Mouse (Mus musculus) myocyte (in vitro differentiated cells): Measurements from ENCODE around the gene Zfp418. TPM values are rescaled to one million over a fixed set of nuclear protein-coding genes. Genes with fewer than 3 reads are reported as not detected.
"Not testable (repeated sequence)": the region's sequence is repeated elsewhere in the genome, so short reads cannot be mapped to it uniquely, and the experiment has no call there.

ENCODE experiments used
- H3K27me3 ChIP-seq: one replicate; pipeline ENCODE4 v1.6.1; 2011; ENCODE audit not compliant: control insufficient read depth, insufficient read depth, insufficient read length
- H3K36me3 ChIP-seq: one replicate; pipeline ENCODE4 v1.6.1; 2011; ENCODE audit not compliant: control insufficient read depth, insufficient read depth
- H3K4me2 ChIP-seq: one replicate; pipeline ENCODE4 v1.6.1; 2011; ENCODE audit warnings: low read depth, control low read depth
- H3K4me3 ChIP-seq: one replicate; pipeline ENCODE4 v1.5.1; 2011; ENCODE audit warnings: mild to moderate bottlenecking, control low read depth, moderate library complexity
- H3K79me2 ChIP-seq: one replicate; pipeline ENCODE4 v1.6.1; 2011; ENCODE audit not compliant: control insufficient read depth, insufficient read depth
- H3ac ChIP-seq: one replicate; pipeline ENCODE4 v1.6.1; 2011; ENCODE audit not compliant: control insufficient read depth, insufficient read length
- CEBPB ChIP-seq: IDR thresholded peaks from 2 replicates; pipeline ENCODE4 v1.6.1; 2011; ENCODE audit warnings: mild to moderate bottlenecking, moderate library complexity; ENCODE audit not compliant: poor library complexity, insufficient read depth, severe bottlenecking
- E2F4 ChIP-seq: IDR thresholded peaks from one replicate; pipeline ENCODE4 v1.6.1; 2011; ENCODE audit warnings: mild to moderate bottlenecking, control low read depth, moderate library complexity; ENCODE audit not compliant: insufficient read depth
- MAX ChIP-seq: IDR thresholded peaks from one replicate; pipeline ENCODE4 v1.6.1; 2011; ENCODE audit warnings: low read depth, mild to moderate bottlenecking, control low read depth
- MYOD1 ChIP-seq, 3 experiments: IDR thresholded peaks; one replicate each; pipeline ENCODE4 v1.6.1; 2011; ENCODE audit warnings: control low read depth in 2 of 3, low read depth in 2 of 3, mild to moderate bottlenecking in 2 of 3, moderate library complexity in 1 of 3; ENCODE audit not compliant: insufficient read length in 2 of 3, control insufficient read depth in 1 of 3
- MYOG ChIP-seq, 3 experiments: IDR thresholded peaks; one replicate each; pipeline ENCODE4 v1.6.1; 2011; ENCODE audit warnings: control low read depth in 2 of 3, low read depth in 2 of 3, mild to moderate bottlenecking in 2 of 3; ENCODE audit not compliant: insufficient read length in 2 of 3, control insufficient read depth in 1 of 3, insufficient read depth in 1 of 3
- POLR2A ChIP-seq: IDR thresholded peaks from one replicate; pipeline ENCODE4 v1.6.1; 2011; ENCODE audit warnings: low read depth, mild to moderate bottlenecking, control low read depth, moderate library complexity; ENCODE audit not compliant: insufficient read length
- POLR2AphosphoS2 ChIP-seq: IDR thresholded peaks from one replicate; pipeline ENCODE4 v1.6.1; 2011; ENCODE audit warnings: low read depth, control low read depth; ENCODE audit not compliant: insufficient read length
- REST ChIP-seq: IDR thresholded peaks from one replicate; pipeline ENCODE4 v1.6.1; 2011; ENCODE audit warnings: mild to moderate bottlenecking, control low read depth, moderate library complexity; ENCODE audit not compliant: insufficient read depth, insufficient read length
- SRF ChIP-seq: IDR thresholded peaks from one replicate; pipeline ENCODE4 v1.6.1; 2011; ENCODE audit warnings: low read depth; ENCODE audit not compliant: control insufficient read depth, insufficient read length
- TCF12 ChIP-seq: IDR thresholded peaks from one replicate; pipeline ENCODE4 v1.6.1; 2011; ENCODE audit warnings: mild to moderate bottlenecking, control low read depth; ENCODE audit not compliant: poor library complexity, insufficient read depth, severe bottlenecking
- TCF3 ChIP-seq: IDR thresholded peaks from one replicate; pipeline ENCODE4 v1.6.1; 2011; ENCODE audit warnings: low read depth, control low read depth; ENCODE audit not compliant: insufficient read length
- USF1 ChIP-seq: IDR thresholded peaks from one replicate; pipeline ENCODE4 v1.6.1; 2011; ENCODE audit warnings: low read depth, mild to moderate bottlenecking, control low read depth, moderate library complexity
- polyA plus RNA-seq: library from polyadenylated mRNA; unstranded; fragments of >200 nt; fragmentation: generic; extraction: Trizol; gene quantifications from one replicate; pipeline ENCODE4 v1.2.1, GENCODE M21; 2012; ENCODE audit warnings: missing spikeins

Zfp418 gene
- 0.53 TPM for polyA plus RNA-seq

DNA sequence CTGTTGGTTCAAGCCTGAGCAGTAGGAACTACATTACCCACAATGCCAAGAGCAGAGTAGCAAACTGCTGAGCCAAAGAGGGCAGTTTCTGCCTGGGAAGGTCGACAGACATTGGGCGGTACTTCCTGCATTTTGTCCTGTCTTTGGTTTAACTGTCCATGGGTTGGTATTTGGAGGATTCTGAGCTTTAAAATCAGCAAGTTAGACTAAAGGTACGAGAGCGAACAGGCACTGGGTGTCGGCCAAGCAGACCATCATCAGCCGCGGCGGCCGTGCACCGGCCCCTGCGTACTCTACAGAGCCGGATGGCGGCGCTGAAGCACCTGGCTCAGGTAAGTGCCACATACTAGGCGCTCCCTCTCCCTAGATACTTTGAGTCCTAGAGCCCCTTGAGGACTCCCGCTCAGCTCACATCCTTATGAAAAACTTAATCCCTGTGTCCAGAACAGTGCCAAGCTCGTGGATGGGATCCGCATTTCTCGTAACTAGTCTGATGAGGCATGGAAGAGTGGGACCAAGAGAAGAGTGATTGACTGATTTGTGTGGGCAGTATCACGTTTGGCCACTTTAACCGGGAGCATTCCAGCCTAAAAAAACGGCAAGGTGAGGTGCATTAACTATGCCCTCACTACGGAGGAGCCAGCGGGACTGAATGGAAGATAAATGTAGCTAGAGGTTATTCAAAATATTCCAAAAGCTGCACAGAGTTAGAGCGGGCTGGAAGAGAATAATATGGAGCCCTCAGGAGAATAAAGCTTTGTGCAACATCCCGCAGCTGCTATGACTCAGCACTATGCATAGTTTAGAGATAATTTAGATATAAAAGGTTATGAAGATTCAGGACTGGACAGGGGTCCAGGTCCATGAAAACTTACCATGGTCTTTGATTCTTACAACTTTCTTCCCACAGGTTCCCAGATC lies at the start of gene Zfp418:
Zfp418 (plus strand) TSS at position 104 of the 921 bp plus-strand sequence.
- TF ChIP-seq E2F4, result no peak

GRCm38 (mm10) chr7:7121602-7121980 lies 49.5 kb upstream of the Zfp418 start:
- no peak for TF ChIP-seq REST
- no peak for TF ChIP-seq SRF
- no peak for TF ChIP-seq POLR2A
- no peak for TF ChIP-seq MAX
- TF ChIP-seq TCF3, result no peak
- no peak for TF ChIP-seq E2F4
- peak overlapping the region; percentile 44 for H3K4me3 ChIP-seq

More for the DNA sequence above, at the start of gene Zfp418:
- no peaks in the 10 kb centered on the region for H3K36me3 ChIP-seq
- H3K4me2 ChIP-seq, result peak within 1 kb of the TSS; percentile 94
- peak within 1 kb of the TSS; percentile 36 for H3K4me3 ChIP-seq
- no peak within 1 kb of the TSS for H3ac ChIP-seq
- no peaks in the 10 kb centered on the region for H3K79me2 ChIP-seq
- H3K27me3 ChIP-seq, result no peaks in the 10 kb centered on the region

DNA sequence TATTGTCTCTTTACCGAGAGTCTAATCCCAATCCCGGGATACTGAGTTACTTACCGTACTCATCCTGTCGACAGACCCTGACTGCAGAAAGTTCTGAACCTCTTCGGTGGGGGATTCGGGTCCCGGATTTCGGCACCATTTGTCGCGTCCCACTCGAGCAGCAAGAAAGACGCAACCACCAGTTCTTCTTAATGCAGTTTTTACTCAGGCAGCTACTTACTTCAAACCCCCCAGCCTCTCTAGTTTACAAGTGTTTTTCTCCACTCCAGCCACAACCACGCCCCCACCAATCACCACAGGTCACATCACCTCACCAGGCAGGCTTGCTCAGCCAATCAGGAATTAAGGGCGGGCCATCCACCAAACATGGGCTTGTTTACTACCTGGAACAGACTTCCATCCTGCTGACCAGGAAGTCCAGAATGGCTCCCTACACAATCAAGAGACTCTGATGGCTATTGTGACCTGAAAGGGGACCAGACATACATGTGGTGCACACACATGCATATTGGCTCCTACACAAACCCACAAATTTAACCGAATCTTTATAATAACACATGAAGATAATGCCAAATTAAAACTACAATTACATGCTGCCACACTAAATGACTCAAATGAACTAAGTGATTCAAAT lies 40.5 kb upstream of the Zfp418 start:
- not testable (repeated sequence) for H3K4me3 ChIP-seq, H3ac ChIP-seq, H3K79me2 ChIP-seq, H3K36me3 ChIP-seq, H3K27me3 ChIP-seq
- H3K4me2 ChIP-seq, result peak overlapping the region; percentile 38

More at GRCm38 (mm10) chr7:7121602-7121980, 49.5 kb upstream of the Zfp418 start:
- no peaks in the 10 kb centered on the region for H3K36me3 ChIP-seq
- H3K27me3 ChIP-seq, result no peaks in the 10 kb centered on the region
- no peaks in the 10 kb centered on the region for H3K79me2 ChIP-seq
- peak overlapping the region; percentile 87 for H3K4me2 ChIP-seq
- peak overlapping the region; percentile 43 for H3ac ChIP-seq

DNA sequence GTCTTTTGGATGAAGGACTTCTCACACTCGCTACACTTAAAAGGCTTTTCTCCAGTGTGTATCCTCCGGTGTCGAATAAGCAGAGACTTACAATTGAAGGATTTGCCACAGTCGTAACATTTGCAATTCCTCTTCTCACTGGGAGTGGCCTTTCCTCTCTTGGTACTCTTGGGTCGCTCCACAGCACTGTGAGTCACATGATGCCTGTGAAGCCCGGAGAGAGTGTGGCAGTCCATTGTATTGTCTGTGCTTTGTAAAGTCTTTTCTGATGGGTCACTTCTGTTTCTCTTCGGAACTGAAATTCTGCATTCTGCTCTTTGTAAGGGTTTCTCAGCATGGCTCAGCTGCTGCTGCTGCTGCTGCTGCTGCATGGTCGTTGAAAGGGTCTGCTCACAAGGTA lies 38.4 kb upstream of the Zfp418 start:
- TF ChIP-seq REST, result no peak
- TF ChIP-seq MYOG (IDR thresholded peaks at IDR 0.05; ENCODE audit: control insufficient read depth in 1 of 3, insufficient read depth in 1 of 3, insufficient read length in 2 of 3, low read depth in 2 of 3), result no peak
- TF ChIP-seq MYOD1 (IDR thresholded peaks at IDR 0.05; ENCODE audit: control insufficient read depth in 1 of 3, insufficient read length in 2 of 3, low read depth in 2 of 3), result no peak
- TF ChIP-seq SRF, result no peak
- no peak for TF ChIP-seq POLR2A
- TF ChIP-seq MAX, result no peak
- TF ChIP-seq CEBPB, result no peak
- TF ChIP-seq TCF3, result no peak
- TF ChIP-seq USF1, result no peak
- no peak for TF ChIP-seq TCF12
- TF ChIP-seq E2F4, result no peak
- no peak for TF ChIP-seq POLR2AphosphoS2

GRCm38 (mm10) chr7:7136379-7136866 lies 34.7 kb upstream of the Zfp418 start, which contains the start of gene Zfp773:
Gene Zfp773 (minus strand): TSS chr7:7136755.
- no peaks in the 10 kb centered on the region for H3K27me3 ChIP-seq
- H3K4me3 ChIP-seq, result peak within 1 kb of the TSS; percentile 9
- no peaks in the 10 kb centered on the region for H3K79me2 ChIP-seq
- no peaks in the 10 kb centered on the region for H3K36me3 ChIP-seq
- no peak within 1 kb of the TSS for H3ac ChIP-seq
- H3K4me2 ChIP-seq, result peak within 1 kb of the TSS; percentile 50
- no peak for TF ChIP-seq USF1
- TF ChIP-seq TCF12, result no peak
- TF ChIP-seq E2F4, result no peak
- TF ChIP-seq TCF3, result no peak
- no peak for TF ChIP-seq REST

More for the DNA sequence above, 38.4 kb upstream of the Zfp418 start:
- Histone ChIP-seq H3K4me3 (no peak overlapping the region), H3ac (no peak overlapping the region), H3K27me3 (no peaks in the 10 kb centered on the region), H3K79me2 (no peaks in the 10 kb centered on the region), H3K36me3 (no peaks in the 10 kb centered on the region), H3K4me2 (no peak overlapping the region)
